Mouse (Mus musculus): Measurements from ENCODE around the gene Rsph3b.
"Not testable (repeated sequence)": the region's sequence is repeated elsewhere in the genome, so short reads cannot be mapped to it uniquely, and the experiment has no call there.

Rsph3b gene

DNA sequence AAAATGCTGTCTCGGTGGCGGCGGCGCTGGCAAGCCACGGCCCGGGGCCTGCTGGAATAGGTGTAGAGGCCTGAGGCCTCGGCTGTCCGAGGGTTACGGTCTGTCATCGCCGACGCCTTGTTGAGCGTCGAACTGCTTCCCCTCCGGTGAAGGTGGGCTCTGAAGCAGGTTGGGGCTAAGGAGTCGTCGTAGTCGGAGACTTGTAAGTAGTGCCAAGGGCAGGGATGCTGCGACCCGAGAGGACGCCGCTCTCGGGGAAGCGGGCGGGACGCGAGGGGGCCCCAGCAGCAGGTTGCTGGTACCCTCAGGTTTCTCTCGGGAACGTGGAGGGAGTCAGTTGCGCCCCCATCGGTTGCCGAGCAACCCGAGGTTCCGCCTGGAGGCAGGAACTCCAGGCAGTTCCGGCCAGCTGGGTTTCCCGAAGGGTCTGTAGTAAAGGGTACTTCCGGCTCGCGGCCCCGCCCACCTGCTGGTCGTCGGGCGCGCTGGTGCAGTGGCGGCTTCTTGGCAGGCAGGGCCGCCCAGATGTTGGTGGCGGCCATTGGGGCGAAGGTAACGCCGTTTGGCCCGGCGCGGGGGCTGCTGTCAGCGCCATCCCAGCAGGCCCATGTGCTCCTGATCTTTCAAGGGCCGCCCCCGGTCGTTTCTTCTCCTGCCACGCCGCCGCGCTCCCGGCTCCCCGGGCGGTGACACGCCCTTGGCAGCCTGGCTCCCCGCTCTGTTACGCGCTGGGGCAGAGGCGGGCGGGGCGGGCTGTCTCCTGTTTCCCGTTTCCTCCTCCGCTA, at the start of gene Rsph3b:
Gene Rsph3b, minus strand, starts transcription at position 699 of the 785 bp plus-strand sequence.
- peak; percentile 77 for DNase-seq (ENCODE audit: low read depth, low spot score)

DNA sequence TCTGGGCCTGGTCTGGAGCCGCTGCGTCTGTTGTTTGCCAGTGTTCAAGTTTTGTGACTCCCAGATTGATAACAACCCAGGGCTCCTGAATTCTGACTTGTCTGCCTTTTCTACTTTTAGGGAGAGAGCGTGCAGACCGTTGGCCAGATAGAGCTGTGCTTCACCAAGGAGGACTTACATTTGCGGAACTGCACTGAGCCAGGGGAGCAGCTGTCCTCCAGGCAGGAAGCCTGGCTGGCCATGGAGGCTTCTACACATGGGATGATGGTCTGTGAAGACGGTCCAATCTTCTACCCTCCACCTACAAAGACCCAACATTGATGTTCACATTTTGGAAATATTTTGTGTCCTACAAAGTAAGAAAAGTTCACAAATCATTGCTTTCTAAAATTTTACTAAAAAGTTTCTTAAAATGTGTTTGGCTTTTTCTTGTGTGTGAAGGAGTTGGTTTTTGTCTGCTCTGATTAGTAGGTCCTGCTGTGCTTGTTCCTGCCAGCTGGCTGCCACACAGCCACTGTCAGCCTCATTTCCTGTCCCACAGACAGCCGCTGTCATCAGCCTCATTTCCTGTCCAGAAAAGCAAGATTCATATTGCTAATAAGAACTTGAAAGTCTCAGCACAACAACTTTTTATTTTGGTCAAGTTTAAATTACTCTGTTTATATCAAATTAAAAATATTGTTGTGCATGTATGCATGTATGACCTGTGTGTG, 49.5 kb upstream of the Rsph3b start:
- not testable (repeated sequence) for DNase-seq (ENCODE audit: low read depth, low spot score)

DNA sequence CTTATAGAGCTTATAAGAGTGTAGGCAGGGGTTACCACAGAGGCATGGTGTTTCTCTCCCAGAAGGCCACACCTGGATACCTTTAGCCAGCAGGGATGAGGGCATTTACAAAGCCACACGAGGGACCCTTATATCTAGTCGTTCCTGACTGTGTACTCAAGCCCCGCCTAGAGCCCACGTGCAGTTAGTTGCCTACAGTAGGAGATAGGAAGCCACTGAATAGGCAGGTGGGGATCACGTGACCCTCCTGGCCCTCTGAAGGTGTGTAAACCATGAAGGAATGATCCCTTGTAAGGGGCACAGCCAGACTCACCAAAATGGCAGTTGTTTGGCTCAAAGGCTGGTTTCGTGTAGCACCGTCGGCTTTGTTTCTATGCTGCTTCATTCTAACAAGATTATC, 48.3 kb upstream of the Rsph3b start:
- DNase-seq (ENCODE audit: low read depth, low spot score) = not testable (repeated sequence)

DNA sequence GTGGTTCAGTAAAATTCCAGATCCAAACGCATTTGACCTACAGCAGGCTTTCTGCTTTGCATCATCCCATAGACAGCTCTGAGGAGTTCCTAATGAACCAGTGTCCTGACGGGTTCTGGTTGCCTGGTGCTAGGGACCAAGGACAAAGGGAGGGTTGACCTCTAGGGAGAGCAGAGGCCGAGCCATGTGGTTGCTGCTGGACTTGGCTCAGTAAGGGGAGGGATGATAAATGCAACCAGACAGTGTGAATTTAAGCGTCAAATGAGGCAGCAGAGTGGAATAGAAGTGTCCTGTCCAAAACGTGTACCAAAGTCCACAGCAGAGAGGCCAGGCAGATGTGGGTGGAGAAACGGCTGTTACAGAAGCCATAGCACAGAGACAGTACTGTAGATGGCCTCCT, 47.0 kb upstream of the Rsph3b start:
- not testable (repeated sequence) for DNase-seq (ENCODE audit: low read depth, low spot score)

DNA sequence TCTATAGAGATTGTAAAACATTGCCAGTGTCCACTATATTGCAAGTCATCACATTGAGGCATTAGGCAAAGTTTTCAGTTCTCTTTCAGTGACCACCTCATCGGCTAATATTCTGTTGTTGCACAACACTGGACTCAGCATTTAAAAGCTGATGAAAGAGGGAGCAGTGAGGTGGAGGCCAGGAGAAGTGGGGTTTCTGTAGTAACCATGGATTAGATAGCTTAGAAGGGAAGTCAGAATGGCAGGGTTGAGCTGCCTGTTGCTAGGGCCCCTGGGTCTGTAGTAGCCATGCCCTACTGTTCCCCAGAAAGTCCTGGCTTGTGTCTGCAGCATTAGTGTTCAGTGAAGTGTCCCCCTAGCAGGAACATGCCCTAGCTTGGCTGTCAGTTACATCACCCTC, 37.6 kb upstream of the Rsph3b start:
- DNase-seq (ENCODE audit: low read depth, low spot score) = not testable (repeated sequence)

DNA sequence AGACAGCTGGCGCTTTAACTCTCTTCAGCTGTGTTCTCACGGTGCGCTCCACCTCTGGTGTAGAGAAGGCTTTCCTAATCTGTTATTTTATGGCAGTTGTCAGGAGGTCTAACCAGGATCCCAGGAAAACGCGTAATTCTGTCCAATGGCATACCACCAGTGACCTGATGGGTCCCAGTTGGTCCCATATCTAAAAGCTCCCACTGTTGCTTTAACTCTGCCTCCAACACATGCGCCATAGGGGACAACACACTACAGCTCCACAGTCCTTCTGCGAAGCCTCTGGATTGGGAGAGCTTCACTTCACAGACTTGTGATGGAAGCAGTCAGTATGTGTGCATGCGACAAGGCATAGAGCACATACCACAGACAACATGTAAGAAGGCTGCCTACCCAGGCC, 31.7 kb upstream of the Rsph3b start:
- not testable (repeated sequence) for DNase-seq (ENCODE audit: low read depth, low spot score)

DNA sequence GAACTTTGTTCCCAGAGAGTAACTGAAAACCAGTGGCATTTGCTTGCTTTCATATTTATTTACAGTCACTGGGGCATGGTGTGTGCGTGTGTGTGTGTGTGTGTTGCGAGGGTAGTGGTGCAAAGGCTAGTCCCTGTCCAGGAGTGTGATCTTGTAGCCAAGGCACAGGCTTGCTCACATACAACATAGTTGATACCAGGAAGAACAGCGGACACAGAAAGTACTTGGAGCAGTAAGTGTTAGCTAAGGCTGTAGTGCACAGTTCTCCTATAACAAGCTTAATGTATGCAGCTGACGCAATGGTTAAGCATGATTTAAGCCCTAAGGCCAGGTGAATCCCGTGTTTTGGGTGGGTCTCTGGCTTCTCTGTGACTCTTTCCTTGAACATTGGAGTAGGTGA, 30.9 kb upstream of the Rsph3b start:
- DNase-seq (ENCODE audit: low read depth, low spot score) = not testable (repeated sequence)

DNA sequence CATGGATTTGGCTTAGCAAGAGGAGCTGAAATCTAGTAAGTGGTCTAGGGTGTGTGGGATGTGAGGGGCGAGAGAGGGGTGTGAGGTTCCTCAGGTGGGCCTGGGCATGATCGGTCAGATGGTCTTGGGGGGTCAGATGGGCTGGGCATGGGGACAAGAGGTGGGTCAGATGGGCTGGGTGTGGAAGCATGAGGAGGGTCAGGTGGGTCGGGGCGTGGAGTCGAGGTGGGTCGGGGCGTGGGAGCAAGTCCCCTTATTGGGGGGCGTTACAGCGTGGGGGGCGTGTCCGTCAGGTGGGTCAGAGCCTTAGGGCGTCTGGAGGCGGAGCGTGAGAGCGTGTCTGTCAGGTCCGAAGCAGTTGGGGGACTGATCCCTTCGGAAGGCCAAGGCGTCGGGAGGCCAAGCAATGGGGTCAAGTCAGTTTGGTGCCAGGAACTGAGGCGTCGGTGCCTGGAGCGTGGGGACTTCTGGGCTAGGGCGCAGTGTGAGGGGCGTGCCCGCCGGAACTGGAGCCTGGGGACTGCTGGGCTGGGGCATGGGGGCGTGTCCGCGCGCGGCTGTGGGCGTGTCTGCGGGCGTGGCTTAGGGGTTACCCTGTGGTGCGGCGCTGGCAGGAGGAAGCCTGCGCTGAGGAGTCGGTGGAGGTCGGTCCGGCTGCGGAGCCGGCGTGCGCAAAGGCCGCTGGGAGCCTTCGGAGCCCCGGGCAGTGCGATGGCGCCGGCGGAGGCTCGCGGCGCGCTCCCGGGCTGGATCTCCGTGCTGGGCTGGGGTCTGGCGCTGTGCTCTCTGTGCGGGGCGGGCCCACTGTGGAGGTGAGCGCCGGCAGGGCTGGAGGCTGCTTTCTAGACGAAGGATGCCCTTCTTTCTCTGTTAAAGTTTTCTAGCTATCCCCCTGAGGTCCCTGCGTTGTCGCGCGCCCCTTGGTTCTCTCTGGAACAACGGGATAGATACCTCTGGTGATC, 30.1 kb upstream of the Rsph3b start, which contains the start of gene Gm49721:
Gene Gm49721, plus strand, starts transcription at position 618 of the 962 bp plus-strand sequence.
- peak; percentile 67 for DNase-seq (ENCODE audit: low read depth, low spot score)

DNA sequence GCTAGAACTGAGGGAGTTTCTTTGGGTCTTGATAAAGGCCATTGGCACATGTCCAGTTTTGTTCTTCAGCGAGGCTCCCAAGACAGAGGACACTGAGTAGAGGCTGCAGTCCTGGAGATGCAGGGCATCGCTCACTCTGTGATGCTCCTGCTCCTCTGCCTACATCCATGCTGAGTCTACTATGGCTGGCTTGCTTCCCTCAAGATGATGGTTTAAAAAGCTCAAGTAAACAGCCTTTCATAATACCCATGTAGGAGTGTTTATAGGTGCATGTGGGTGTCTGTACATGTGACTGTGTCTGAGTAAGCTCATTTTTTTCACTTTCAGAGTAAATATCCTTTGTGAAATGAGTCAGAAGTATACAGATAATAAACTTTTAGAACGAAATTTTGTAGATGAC, 26.5 kb upstream of the Rsph3b start:
- DNase-seq (ENCODE audit: low read depth, low spot score) = not testable (repeated sequence)

DNA sequence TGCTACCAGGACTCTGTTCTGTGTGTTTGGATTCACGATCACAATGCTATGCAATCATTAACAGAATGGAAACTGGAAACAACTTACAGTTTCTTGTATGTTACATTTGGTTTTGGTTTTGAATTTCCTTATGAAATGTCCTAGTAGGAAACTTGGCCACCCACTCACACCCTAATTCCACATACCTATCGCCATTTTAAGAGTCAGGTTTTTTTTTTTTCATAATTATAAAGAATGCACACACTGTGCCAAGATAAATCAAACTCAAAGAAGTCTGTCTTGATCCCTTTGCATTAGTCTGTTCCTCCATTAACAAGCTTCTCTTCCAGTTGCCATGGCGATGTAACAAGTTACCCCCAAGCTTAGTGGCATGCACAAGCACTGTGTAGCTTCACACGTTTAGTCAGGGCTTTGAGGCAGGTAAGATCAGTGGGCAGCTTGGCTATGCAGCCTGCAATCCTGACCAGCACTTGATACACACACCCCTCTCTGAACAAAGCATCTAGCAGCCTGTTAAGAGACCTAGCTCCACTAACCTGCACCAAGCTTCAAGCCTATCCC, 24.4 kb upstream of the Rsph3b start:
- not testable (repeated sequence) for DNase-seq (ENCODE audit: low read depth, low spot score)

DNA sequence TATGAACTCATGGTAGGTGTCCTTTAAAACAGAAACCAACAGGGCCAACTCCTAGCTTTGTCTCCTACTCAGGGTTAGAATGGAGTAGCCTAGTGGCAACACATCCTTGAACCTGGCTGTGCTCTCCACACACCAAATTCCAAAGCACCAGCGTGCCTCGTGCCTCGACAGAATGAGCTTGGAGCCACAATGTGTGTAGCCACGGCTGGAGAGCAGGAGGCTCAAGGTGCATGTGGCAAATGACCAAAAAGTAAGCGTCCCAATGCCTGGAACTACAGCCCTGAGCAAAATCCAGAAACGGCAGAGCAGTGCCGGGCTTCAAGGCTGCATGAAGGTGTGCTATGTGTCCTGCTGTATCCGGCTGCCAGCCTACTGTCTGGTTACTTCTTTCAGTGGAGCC, 22.8 kb upstream of the Rsph3b start:
- not testable (repeated sequence) for DNase-seq (ENCODE audit: low read depth, low spot score)

DNA sequence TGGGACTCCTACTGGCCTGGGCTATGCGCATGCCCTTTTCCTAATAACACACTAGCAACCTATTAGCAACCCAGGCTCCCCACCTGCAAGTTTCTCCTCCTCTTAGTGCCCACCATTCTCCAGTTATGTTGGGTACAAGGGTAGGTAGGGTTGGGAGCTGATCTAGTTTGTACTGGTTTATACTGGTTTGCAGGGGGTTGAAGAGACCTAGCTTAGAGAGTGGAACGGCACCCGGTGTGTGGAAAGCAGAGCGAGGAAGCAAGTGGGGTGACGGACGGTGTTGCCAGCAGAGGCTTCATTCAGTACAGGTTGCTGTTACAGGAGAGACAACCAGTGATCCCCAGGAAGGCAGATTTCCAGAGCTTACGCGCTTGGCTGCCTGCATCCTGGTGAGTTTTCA, 21.9 kb upstream of the Rsph3b start, which contains the start of gene Rnaset2b:
Gene Rnaset2b, plus strand, starts transcription at position 301 of the 400 bp plus-strand sequence.
- not testable (repeated sequence) for DNase-seq (ENCODE audit: low read depth, low spot score)

DNA sequence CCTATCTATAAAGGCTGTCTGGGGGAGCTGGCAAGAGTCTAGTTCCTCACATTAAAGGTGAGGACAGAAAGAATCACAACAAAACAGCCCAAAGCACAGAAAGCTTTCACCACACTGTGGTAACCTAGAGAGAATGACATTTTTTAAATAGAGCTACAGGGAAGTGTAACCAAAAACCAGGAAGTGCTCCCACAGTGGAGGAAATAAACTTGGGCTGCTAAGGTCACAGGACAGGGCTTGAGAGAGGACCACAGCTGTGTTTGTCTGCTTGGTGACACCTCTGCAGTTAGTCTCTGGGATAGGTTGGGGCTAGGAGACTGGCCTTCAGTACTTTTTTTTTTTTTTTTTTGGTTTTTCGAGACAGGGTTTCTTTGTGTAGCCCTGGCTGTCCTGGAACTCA, 19.2 kb upstream of the Rsph3b start:
- DNase-seq (ENCODE audit: low read depth, low spot score) = not testable (repeated sequence)

DNA sequence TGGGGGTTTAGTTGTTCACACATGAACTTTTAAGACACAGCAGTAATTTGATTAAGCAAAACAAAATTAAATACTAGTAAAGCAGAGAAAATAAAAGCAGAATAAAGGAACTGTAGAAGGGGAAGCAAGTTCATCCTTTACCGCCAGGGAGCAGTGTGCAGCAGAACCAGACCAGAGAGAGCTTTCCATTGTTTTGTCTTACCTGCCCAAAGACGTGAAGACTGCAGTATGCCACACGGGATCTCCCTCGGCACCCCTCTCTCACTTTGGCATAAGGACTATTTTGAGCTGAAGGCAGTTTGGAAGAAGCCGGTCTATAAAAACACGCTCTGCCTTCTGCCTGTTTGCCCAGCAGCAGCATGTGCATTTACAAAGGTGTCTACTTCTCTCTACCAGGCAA, 16.9 kb upstream of the Rsph3b start:
- peak; percentile 58 for DNase-seq (ENCODE audit: low read depth, low spot score)

DNA sequence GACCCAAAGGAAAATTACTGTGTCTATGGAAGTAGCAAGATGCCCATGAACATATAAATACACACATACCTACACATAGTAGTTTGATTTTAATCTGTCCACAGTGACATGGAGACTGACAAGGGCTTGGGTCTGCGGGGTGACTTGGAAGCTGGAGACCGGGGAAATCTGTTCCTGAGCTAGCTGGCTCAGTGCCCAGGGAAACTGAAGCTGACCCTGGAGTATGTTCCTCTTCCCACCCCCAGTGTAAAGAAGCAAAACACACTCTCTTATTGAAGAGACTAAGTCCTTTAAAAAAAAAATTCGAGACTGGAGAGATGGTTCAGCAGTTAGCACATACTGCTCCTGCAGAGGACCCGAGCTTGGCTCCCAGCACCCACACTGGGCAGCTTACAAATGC, 14.5 kb upstream of the Rsph3b start:
- DNase-seq (ENCODE audit: low read depth, low spot score) = not testable (repeated sequence)

DNA sequence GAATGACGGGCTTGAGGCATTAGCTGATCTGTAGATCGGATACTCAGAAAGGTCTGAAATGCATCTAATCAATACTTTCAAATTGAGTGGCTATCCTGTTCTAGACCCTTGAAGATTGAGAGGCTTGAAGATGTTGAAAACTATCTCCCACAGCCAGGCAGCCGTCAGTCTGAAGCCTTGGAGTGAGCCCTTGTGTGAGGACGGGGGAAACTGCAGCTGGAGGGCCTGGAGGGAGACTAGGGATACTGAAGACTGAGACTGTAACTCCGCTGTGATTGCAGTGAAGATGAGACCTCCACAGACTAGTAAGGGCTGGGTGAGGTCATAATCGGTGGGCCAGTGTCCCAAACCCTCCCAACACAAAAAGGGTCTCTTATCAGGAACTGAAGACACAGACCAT, 13.9 kb upstream of the Rsph3b start:
- DNase-seq (ENCODE audit: low read depth, low spot score) = not testable (repeated sequence)

DNA sequence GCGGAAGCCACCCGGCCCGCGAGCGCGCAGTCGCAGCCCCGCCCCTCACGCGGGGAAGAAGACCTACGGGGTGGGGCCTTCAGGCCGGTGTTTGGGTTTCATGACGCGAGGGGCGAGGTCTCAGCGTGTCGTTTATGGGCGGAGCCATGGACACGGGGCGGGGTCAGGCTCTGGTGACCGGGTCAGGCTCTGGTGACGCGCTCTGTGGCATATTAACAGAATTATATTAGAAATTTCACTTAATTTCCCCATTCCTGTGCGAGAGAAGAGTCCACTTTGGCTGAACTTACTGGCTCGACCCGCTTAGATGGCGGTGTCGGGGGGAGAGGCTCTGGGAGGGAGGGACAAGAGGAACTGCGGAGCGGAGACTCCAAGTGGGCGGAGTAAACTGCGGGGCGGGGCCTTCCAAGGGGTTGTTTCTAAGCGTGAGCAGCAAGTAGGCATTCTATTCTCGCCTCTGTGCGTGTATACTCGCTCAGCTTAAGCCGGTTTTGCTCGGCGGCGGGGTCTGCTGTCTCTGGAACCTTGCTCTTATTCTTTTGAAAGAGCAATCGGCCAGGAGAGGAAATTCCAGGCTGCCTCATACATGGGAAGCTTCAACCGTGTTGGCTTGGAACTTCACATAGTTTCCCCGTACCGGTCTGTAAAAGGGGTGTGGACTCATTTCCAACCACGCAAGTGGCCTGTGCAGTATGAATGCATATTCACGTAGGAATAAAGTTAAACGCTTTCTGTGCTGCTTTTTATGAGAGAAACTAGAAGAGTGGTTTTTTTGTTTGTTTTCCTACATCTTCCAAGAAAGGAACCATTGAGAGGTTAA, 12.9 kb upstream of the Rsph3b start:
- DNase-seq (ENCODE audit: low read depth, low spot score) = not testable (repeated sequence)

DNA sequence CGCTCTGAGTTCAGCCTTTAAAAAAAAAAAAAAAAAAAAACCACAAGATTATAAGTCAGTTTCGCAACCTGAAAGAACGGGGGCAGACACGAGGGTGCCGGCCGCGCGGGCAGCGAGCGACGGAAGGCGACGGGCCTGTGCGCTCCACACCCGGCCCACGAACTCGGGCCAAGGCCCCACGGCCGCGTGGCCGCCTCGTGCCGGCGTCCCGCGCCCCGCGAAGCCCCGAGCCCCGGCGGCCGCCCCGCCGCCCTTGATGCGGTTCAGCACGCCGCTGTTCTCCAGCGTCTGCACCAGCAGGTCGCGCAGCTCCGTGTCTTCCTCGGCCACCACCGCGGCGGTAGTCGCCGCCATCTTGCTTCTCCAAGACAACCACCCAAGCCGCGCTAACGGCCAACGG, 12.3 kb upstream of the Rsph3b start, which contains the start of gene Tagap1:
Gene Tagap1, minus strand, starts transcription at position 381 of the 400 bp plus-strand sequence.
- not testable (repeated sequence) for DNase-seq (ENCODE audit: low read depth, low spot score)

DNA sequence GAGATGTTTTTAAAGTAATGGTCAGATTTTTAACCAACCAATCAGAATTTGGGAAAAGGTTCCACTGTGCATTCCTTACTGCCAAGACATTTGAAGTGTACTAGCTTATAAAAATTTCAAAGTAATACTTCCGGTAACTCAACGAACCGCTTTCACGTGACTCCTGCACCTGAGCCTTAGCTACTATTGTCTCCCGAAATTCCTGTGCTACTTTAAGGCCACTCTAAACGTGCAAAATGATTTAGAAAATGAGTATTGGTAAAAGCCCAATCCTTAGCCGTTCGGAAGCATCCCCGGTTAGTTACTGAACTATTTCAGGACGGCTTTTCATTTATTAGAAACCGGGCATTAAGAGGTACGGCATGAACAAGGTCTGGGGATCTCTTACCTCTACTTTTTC, 11.9 kb upstream of the Rsph3b start:
- not testable (repeated sequence) for DNase-seq (ENCODE audit: low read depth, low spot score)

Measured in R1 (cell line).